Mouse (Mus musculus): Measurements from ENCODE around the gene Rictor.
A peak's percentile ranks its signal among the peaks of the same experiment; 100 is the strongest.

Gene Rictor

DNA sequence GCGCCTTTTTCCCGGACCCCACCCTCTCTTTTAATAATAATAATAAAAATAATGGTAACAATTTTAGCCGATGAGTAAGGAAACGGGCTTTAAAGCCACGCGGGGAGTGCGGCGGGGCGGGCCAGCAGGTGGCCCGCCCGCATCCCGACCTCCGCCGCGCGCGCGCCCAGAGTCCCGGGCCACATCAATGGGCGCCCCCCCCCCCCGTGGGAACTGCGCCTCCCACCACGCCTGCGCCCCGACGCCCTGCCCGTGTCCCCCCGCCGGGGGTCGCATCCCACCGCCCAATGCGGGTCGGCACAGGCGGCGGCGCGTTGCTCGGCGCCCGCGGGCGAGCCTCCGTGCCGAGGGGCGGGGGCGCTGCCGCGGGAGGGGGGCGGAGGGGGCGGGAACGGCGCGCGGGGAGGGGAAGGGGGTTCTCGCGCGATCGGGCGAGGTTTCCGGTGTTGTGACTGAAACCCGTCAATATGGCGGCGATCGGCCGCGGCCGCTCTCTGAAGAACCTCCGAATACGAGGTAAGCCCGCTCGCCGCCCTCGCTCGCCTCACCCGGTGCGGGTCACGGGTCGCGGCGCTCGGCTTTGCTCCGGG, at the start of gene Rictor:
TSS of gene Rictor (plus strand) at position 444 of the 590 bp plus-strand sequence.
- DNase-seq (ENCODE audit: low spot score in 2 of 2), result peak; percentile 32 to 79

DNA sequence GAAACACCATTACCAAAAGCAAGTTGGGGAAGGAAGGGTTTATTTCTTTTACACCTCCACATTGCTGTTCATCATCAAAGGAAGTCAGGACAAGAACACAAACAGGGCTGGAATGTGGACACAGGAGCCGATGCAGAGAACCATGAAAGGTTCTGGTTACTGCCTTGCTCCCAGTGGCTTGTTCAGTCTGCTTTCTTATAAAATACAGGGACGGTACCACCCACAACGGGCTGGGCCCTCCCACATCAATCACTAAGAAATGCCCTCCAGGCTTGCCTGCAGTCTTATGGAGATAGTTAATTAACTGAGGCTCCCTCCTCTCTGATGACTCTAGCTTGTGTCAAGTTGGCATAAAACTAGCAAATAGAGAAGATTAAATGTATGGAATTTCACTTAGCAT, 46.2 kb upstream of the Rictor start:
- no peak for DNase-seq (ENCODE audit: low spot score in 2 of 2)

DNA sequence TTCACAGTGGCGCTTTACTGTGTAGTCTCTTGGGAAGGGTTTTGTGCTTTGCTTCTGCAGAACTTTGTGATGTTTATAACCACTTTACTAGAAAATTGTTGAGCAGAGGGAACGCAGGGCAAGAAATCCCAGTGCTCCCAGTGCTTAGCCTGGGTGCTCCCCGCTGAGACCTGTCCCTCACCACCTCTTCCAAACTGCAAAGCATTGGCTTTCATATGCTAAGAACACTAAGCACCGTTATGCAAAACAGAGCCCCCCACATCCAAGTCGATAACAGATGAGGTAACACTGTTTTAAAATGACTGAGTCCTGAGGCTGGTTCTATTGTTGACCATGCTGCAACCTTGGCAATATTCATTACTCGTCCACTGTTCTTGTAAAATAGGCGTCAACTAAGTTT, 44.2 kb upstream of the Rictor start:
- no peak for DNase-seq (ENCODE audit: low spot score in 2 of 2)

DNA sequence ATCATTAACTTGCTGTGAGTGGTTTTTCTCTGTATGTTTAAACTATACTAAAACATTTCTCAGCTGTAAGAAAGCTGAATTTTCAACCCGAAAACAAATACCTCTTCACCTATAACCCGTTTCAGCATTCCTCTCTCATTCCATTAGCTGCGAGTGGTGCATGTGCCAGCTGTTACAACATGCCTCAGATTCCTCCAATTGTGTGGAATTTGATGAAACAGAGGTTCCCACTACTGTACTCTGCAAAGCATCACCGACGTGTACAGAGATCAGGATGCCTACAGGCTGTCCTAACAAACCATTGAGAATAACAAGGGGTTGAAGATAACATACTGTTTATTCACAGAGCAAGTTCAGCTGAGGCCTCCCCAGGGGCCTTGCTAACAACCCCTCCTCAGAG, 42.1 kb upstream of the Rictor start:
- no peak for DNase-seq (ENCODE audit: low spot score in 2 of 2)

DNA sequence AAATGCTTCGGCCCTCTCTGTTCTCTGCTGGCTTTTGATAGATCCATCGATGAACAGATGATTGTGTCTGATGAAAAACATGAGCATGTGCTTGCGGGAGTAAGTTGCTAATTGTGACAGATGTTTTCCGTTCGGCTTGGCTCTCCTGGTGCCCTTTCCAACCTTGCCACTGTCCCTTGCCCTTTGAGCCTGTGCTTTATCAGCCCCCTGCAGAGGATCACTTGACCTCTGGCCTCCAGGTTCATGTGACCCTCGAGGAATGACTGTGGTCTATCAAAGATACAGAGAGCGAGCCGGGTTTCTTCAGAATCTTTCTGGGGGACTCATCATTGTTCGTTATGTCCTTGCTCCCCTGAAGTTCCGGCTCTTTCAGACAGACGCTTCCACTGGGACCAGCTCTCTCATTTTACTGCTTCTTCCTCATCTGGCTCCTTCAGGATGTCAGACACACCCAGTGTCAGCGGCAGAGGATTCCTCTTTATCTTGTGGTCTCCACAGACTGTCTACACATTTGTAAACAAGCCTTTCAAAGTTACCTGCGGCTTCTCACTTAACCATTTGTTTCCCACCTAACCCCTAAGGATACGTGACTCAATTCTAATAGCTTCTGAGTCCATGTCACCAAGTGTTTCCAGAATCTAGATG, 39.3 kb upstream of the Rictor start:
- no peak for DNase-seq (ENCODE audit: low spot score in 2 of 2)

DNA sequence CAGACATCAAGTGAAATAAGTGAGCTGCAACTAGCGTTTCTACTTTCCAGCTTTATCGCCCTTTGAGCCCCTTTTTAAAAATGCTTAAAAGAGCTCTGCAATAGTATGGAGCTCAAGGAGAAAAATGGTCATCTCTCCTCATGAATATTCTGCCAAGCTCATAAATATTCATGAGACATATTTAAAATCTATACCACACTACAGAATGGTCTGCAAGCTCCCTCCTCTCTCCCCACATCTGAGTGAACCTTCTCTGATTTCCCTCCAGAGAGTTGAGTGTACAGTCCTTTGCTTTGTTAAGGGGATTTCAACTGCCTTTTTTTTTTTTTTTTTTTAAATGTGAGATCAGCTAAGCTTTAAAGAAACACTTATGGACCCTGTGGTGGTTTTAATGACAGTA, 29.7 kb upstream of the Rictor start:
- DNase-seq (ENCODE audit: low spot score in 2 of 2), result no peak

DNA sequence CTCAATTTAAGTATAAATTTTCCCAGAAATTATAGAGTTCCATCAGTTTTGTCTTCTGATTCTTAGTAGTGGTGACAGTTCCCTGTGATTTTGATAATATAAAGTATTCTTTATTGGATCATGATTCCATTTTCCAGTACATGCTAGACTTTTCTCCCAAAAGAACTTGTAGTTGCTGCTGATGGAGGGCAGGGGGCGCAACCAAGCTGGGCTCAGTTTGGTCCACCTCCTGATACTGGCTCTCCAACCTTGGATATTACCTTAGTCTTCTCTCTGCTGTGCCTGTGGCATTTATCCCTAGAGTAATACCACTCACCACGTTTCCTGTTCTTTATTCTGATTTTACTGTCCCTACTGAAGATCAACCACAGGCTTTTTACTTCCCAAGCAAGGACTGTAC, 6.0 kb upstream of the Rictor start:
- no peak for DNase-seq (ENCODE audit: low spot score in 2 of 2)

DNA sequence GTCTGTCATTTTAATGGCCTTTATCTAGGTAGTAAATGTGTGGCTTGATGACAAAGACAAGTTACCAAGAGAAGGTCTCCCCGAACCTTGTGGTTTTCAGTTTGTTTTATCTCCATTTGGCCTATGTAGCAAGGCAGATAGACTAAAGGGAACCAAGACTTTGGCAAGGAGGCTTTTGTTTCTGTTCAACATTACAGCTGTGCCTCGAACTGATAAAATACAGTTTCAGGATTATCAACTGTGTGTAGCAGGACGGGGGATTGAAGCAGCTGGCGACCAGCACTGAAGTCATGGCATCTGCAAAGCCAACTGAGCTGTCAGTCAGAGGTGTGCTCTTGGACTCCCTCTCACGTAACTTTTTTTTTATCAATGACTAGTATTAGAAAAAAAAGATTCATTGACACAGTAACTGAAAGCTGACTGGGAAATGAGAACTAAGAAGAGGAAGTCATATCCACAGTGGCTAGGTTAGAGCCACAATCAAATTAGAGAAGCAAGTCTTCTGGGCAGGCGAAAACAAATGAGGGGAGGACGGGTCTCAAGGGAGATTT, 2.8 kb upstream of the Rictor start:
- DNase-seq (ENCODE audit: low spot score in 2 of 2), result no peak

DNA sequence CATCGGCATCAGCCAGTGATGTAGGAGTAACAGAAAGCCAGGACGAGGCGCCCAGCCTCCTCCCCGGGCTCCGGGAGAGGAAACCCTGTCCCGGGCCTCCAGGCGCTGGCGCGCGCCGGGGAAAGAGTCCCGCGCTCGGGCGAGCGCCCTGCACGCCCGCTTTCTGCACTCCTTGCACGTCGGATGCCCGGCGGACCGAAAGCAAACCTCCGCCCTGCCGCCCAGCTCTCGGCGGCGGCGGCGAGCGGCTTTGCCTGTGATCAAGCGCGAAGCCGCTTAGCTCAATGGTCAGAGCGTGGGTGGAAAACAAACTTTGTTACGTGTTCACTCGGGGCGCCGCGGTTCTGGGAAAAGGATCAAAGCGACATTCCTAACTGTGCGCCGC, 636 bp upstream of the Rictor start:
- DNase-seq (ENCODE audit: low spot score in 2 of 2), result peak; percentile 41 to 58

DNA sequence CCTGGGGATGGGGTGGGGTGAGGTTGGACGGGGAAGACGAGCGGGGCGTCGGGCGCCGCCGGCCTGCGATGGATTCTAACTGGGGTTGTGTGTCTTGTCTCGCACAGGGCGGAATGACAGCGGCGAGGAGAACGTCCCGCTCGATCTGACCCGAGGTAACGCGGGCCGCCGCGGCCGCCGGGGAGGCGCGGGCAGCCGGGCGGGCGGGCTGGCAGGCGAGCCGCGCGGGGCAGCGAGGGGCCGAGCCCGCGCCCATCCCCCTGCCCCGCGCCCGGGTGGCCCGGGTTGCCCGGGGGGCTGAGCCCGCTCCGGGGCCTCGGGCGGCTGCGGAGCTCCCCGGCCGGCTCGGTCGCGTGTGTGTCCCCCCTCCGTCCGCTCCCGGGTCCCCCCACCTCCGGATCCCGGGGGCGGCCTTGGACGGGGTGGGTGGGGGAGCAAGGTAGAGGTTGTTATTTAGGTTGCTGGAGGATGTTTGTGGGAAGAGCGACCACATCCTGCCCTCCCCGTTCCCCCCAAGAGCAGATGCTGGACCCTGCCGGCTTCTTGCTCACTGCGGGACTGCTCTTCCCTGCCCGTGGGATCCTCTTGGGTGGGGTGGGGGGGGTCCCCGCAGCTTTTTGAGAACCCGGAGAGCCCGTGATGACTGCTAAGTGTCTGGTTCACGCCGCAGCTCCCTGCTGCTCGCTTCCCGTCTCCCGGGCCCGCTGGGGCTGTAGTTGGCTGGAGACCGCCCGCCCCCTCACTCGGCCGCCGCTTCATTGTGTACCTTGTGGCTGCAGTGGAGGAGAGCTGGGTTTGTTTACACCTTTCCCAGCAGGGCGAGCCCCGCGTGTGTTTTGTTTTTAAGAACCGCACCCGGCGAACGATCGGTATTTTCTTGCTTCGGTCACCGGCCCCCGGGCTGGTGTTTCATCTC, 605 bp downstream of the Rictor start:
- peak; percentile 28 to 40 for DNase-seq (ENCODE audit: low spot score in 2 of 2)

DNA sequence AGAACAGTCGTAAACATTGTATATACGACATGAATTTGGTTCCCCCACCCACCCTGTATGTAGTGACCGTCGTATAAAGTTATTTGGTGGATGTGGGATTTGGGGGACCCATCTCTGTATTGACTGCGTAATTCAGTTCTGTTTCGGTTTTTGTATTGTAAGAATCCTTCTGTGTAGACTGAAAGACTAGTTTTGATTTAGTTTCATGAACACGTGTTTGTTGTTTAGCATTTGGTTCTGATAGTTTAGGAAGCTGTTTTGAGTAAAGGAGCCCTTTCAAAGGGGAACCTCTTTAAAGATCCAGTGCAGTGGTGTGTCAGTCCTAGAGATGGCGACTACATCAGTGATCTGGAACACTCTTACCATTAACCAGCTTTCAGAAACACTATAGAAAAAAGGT, 1.4 kb downstream of the Rictor start:
- no peak for DNase-seq (ENCODE audit: low spot score in 2 of 2)

DNA sequence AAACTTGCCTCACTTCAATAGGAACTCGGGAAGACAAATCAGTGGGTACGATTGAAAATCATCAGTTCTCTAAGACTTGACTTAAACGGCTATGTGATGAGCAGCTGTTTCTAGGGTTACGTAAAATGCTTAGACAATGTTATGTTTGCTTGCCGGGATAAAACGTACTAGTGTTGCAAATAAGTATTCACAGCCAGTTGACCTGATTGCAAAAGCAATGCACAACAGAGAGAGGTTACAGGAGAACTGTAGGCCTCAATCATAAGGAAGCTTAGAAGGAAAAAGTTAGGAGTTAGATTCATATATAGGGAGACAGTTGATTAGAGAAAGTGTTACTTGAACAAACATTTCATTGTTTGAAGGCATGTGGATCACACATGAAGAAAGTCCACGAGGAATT, 2.2 kb downstream of the Rictor start:
- DNase-seq (ENCODE audit: low spot score in 2 of 2), result no peak

DNA sequence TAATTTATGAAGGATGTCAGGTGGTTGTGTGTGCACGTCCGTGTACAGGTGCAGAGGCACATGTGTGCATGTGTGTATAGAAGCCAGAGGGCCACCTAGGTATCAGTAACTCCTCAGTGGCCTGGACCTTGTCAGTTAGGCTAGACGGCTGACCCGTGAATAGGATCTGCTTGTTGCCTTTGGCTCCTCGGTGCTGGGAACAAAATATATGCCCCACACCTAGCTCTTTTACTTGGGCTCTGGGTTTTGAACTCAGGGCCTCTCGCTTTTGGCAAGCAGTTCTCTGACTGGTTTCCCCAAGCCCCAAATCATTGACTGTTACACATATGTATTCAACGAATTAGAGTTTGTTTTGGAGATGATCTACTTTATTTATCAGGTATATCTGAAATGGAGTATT, 3.0 kb downstream of the Rictor start:
- DNase-seq (ENCODE audit: low spot score in 2 of 2), result no peak

DNA sequence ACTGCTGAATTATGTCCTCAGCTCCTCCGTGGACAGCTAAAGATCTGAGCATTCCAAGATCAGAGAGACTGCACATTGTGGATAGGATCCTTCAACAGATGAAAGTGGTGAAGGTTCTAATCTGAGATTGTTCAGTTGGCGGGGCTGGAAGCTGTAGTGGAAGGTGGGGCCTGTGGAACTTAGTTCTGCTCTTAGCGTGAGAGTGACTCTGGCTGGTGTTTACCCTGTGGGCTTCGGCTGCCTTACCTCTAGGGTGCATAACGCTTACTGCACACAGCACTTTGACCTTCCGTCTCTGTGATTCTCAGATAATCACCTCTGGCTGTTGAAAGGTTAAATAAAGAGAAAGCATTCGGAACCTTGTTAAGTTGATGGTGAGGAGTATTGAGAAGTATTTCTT, 6.6 kb downstream of the Rictor start:
- DNase-seq (ENCODE audit: low spot score in 2 of 2), result no peak

DNA sequence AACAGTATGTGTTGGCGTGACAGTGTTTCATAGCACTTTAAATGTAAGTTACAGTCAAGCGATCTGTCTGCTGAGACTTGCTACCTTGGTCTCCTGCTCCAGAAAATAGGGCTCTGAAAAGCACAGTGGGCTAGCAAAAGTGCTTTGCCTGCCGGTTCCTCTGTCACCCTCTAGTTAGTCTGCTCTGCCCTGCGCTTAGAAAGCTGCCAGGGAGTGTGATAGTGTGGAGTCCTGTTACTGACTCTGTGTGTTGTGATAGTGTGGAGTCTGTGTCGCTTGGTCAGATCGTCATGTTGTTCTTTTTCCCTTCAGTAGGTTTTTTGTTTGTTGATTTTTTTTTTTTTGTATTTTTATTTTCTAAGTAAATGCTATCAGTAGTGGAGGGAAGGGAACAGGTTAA, 7.1 kb downstream of the Rictor start:
- no peak for DNase-seq (ENCODE audit: low spot score in 2 of 2)

DNA sequence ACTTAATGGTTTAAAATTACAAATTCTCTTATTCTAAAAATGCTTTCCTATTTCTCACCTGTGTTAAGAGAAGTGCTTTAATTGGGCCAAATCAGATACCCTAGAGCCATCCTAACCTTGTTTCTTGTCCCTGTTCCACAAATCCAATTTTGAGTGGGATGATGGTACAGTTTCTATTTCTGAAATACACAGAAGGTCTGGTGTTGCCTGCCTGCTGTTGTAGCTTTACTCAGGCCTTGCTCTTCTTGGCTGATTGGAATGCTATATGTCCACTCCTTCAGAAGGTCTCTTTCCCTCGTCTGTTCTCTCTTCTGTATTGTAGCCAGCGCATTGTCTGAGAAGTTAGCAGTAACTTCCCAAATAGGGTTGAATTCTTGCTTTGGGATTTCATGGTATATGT, 13.2 kb downstream of the Rictor start:
- no peak for DNase-seq (ENCODE audit: low spot score in 2 of 2)

DNA sequence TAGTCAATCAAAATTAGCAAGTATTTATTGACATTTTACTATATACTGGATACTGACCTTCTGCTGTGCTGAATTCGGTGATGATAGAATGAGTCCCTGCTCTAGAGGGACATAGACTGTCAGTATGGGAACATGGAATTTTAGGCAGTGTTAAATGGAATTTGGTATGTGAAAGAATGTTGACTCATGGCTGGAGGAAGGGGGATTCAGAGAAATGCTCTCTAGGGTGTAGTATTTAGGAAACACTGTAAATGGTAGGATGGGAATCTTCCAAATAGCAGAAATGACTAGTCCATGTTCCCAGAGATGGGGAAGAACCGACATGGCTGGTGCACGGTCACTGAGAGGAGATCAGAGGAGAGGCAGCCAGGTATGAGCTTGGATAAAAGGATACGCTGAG, 13.6 kb downstream of the Rictor start:
- no peak for DNase-seq (ENCODE audit: low spot score in 2 of 2)

DNA sequence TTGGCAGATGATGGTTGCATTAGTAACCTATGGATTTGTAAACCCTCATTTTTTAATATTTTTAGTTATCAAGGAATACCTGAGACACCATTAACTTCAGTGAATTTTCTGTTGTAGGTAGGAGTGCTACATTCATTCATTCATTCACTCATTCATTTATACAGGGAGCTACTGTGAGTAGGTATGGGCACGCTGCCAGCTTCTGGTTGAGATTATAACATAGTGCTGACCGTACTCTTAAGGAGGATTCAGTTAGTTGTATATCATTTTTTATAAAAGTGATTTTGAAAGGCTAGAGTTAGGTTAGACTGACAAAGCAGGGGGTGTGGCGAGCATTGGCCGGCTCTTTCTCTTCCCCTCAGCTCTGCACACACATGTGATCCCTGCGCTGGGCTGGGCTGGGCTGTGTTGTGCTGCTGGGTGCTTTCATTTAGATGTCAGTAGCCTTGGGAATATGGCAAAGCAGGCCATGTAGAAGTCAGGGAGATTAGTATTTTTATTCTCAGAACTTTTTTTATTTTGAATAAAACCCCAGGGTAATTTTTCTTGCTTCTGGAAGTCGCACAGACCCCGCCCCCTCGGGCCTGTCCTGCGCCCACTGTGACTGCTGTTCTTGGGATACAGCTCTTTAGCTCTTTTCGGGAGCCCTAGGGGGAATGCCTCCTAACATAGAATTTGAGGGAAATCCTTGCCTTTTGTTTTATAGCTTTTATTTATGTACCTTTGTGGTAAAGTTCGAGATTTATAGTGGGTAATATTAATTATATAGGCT, 14.4 kb downstream of the Rictor start:
- DNase-seq (ENCODE audit: low spot score in 2 of 2), result no peak

DNA sequence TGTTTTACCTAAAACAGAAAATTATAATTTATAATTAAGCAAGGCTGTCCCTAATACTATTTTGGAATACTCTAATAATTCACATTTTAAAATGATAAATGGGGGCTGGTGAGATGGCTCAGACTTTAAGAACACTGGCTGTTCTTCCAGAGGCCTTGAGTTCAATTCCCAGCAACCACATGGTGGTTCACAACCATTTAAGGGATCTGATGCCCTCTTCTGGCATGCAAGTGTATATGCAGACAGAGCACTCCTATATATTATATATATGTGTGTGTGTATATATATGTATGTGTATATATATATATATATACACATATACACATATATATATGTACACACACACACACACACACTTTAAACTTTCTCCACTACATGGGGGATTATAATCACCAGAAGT, 15.2 kb downstream of the Rictor start:
- DNase-seq (ENCODE audit: low spot score in 2 of 2), result no peak

DNA sequence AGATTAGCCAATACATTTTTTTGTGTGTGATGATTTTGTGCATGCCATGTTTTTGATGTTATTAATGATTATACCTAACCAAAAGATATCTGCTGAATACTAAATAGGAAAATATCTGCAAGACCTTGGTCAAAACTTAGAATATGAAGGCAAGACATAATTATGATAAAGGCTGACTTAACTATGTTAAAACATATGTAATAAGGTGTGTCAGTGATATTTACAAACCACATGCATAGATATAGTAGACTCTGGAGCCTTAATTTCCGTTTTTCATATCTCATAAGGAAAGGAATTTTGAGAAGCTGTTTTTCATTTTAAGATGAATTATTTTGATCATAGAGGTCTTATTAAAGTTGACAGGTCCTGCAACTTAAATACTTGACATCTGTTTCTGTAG, 16.3 kb downstream of the Rictor start:
- DNase-seq (ENCODE audit: low spot score in 2 of 2), result no peak

DNA sequence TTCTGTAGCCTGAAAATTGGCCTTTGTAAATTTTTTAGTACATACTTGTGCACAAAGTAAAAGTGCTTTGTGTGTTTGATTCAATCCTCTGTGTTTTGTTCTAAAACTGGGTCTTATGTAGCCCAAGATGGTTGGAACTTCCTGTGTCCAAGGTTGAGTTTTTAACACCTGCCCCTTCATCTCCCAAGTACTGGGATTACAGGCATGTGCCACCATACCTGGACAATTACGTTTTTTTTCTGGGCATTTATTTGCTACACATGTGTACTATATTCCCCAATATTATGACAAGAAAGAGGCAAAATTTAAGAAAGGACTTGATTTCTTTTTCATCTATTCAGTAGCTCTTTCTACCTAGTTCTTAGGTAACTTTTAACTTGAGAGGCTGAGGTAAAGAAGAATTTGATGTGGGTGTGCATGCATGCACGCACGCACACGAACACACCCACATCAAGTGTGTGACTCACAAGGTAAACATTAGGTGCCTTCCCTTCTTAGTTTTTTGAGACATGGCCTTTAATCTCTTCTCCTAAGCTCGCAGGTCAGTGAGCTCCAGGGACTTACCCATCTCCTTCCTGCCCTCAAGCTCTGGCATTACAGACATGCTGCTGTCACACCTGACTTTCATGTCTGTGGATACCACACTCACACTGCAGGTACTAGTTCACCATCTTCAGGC, 18.1 kb downstream of the Rictor start:
- no peak for DNase-seq (ENCODE audit: low spot score in 2 of 2)
